Mouse (Mus musculus): Measurements from ENCODE around the gene Fyttd1. TPM values are rescaled to one million over a fixed set of nuclear protein-coding genes. Genes with fewer than 3 reads are reported as not detected.

The Fyttd1 gene
- polyA plus RNA-seq, 1 experiment from 2014 or later = 52.7 TPM

DNA sequence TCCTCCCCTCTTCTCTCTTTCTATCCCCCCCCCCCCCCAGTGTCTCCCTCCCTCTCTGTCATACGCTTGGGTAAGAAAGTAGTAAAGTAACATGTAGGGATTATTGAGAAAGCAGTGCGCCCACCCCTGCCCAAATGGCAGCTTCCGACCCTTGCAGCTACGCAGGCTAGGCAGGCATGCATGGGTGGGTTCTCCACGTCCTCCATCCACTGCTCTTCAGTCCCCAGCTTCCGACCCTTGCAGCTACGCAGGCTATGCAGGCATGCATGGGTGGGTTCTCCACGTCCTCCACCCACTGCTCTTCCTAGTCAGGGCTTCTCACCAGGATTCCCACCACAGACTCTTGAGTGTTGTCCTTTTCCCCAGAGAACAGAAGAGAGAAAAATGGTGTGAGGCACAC, 70.7 kb downstream of the Fyttd1 start:
- no peaks in the 10 kb centered on the region for H3K4me1 ChIP-seq (replicated peaks; ENCODE audit: control insufficient read depth, insufficient read depth, low read length)
- no peak overlapping the region for H3K4me2 ChIP-seq (replicated peaks; ENCODE audit: low read depth)
- no peak for ATAC-seq
- no peak for TF ChIP-seq CTCF (IDR thresholded peaks at IDR 0.05; ENCODE audit: low read depth)
- no peak overlapping the region for H3K4me3 ChIP-seq (ENCODE audit: low read depth, low read length)
- peaks cover 4% of the 10 kb centered on the region; the same call in 1 of the 2 replicates for H3K36me3 ChIP-seq (ENCODE audit: control insufficient read depth, insufficient read depth)
- no peaks in the 10 kb centered on the region for H3K9me3 ChIP-seq (ENCODE audit: control insufficient read depth)
- no peaks in the 10 kb centered on the region for H3K27me3 ChIP-seq (replicated peaks; ENCODE audit: control insufficient read depth, insufficient read depth, low read length)
- H3K9ac ChIP-seq (ENCODE audit: low read depth, low read length) = no peak overlapping the region
- H3K27ac ChIP-seq (ENCODE audit: low read depth, low read length) = no peak overlapping the region
- 88% methylated on average over 8 of the region's 8 CpGs for WGBS

GRCm38 (mm10) chr16:32948656-32949055, 71.4 kb downstream of the Fyttd1 start:
- WGBS = 91% methylated on average over 5 of the region's 5 CpGs
- no peaks in the 10 kb centered on the region for H3K9me3 ChIP-seq (ENCODE audit: control insufficient read depth)
- no peak overlapping the region for H3K4me3 ChIP-seq (ENCODE audit: low read depth, low read length)
- ATAC-seq = no peak
- TF ChIP-seq CTCF (IDR thresholded peaks at IDR 0.05; ENCODE audit: low read depth) = no peak
- no peaks in the 10 kb centered on the region for H3K4me1 ChIP-seq (replicated peaks; ENCODE audit: control insufficient read depth, insufficient read depth, low read length)
- H3K27me3 ChIP-seq (replicated peaks; ENCODE audit: control insufficient read depth, insufficient read depth, low read length) = no peaks in the 10 kb centered on the region
- H3K36me3 ChIP-seq (ENCODE audit: control insufficient read depth, insufficient read depth) = peaks cover 4% of the 10 kb centered on the region; the same call in 1 of the 2 replicates
- no peak overlapping the region for H3K27ac ChIP-seq (ENCODE audit: low read depth, low read length)
- H3K4me2 ChIP-seq (replicated peaks; ENCODE audit: low read depth) = no peak overlapping the region
- no peak overlapping the region for H3K9ac ChIP-seq (ENCODE audit: low read depth, low read length)

DNA sequence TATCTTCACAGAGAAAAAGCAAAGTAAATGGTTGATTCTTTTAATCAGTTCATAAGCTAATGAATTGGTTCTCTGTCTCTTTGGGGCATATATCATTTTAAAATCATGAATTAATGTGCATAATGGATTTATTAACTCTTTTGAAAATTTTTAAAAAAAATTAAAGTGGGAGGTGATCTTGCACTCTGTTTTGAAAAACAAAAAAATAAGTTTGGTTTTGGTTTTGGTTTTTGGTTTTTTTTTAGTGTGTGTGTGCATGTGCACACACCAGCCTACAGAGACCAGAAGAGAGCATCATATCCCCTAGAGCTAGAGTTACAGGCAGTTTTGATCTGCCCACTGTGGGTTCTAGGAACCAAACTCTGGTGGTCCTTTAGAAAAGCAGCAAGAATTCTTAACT, 72.0 kb downstream of the Fyttd1 start:
- no peak for ATAC-seq
- no peak overlapping the region for H3K9ac ChIP-seq (ENCODE audit: low read depth, low read length)
- H3K4me2 ChIP-seq (replicated peaks; ENCODE audit: low read depth) = no peak overlapping the region
- no peaks in the 10 kb centered on the region for H3K9me3 ChIP-seq (ENCODE audit: control insufficient read depth)
- TF ChIP-seq CTCF (IDR thresholded peaks at IDR 0.05; ENCODE audit: low read depth) = no peak
- H3K4me1 ChIP-seq (replicated peaks; ENCODE audit: control insufficient read depth, insufficient read depth, low read length) = no peaks in the 10 kb centered on the region
- peaks cover 10% of the 10 kb centered on the region; the same call in 1 of the 2 replicates for H3K36me3 ChIP-seq (ENCODE audit: control insufficient read depth, insufficient read depth)
- H3K27ac ChIP-seq (ENCODE audit: low read depth, low read length) = no peak overlapping the region
- H3K4me3 ChIP-seq (ENCODE audit: low read depth, low read length) = no peak overlapping the region
- no peaks in the 10 kb centered on the region for H3K27me3 ChIP-seq (replicated peaks; ENCODE audit: control insufficient read depth, insufficient read depth, low read length)

- H3K27ac ChIP-seq (ENCODE audit: low read depth, low read length) = no peak overlapping the region
- no peaks in the 10 kb centered on the region for H3K27me3 ChIP-seq (replicated peaks; ENCODE audit: control insufficient read depth, insufficient read depth, low read length)
- no peak overlapping the region for H3K4me2 ChIP-seq (replicated peaks; ENCODE audit: low read depth)
- ATAC-seq = no peak
- no peak overlapping the region for H3K4me3 ChIP-seq (ENCODE audit: low read depth, low read length)
- H3K9me3 ChIP-seq (ENCODE audit: control insufficient read depth) = no peaks in the 10 kb centered on the region
- 97% methylated on average over 2 of the region's 2 CpGs for WGBS
- no peak overlapping the region for H3K9ac ChIP-seq (ENCODE audit: low read depth, low read length)
- peaks cover 22% of the 10 kb centered on the region; the same call in 1 of the 2 replicates for H3K36me3 ChIP-seq (ENCODE audit: control insufficient read depth, insufficient read depth)
- no peaks in the 10 kb centered on the region for H3K4me1 ChIP-seq (replicated peaks; ENCODE audit: control insufficient read depth, insufficient read depth, low read length)
- peak; percentile 54 for TF ChIP-seq CTCF (IDR thresholded peaks at IDR 0.05; ENCODE audit: low read depth)
Observed at GRCm38 (mm10) chr16:32951074-32951473, 73.8 kb downstream of the Fyttd1 start.

- whole genome bisulfite sequencing = 62% methylated on average over 5 of the region's 5 CpGs
- Histone ChIP-seq H3K9me3 (ENCODE audit: control insufficient read depth) (no peaks in the 10 kb centered on the region), H3K36me3 (ENCODE audit: control insufficient read depth, insufficient read depth) (peaks cover 34% of the 10 kb centered on the region; the same call in 1 of the 2 replicates), H3K4me2 (replicated peaks; ENCODE audit: low read depth) (no peak overlapping the region), H3K27ac (ENCODE audit: low read depth, low read length) (no peak overlapping the region), H3K4me1 (replicated peaks; ENCODE audit: control insufficient read depth, insufficient read depth, low read length) (no peaks in the 10 kb centered on the region), H3K9ac (ENCODE audit: low read depth, low read length) (no peak overlapping the region), H3K4me3 (ENCODE audit: low read depth, low read length) (no peak overlapping the region), H3K27me3 (replicated peaks; ENCODE audit: control insufficient read depth, insufficient read depth, low read length) (no peaks in the 10 kb centered on the region)
- ATAC-seq = no peak
- no peak for TF ChIP-seq CTCF (IDR thresholded peaks at IDR 0.05; ENCODE audit: low read depth)
Observed at GRCm38 (mm10) chr16:32953806-32954205, 76.5 kb downstream of the Fyttd1 start.

DNA sequence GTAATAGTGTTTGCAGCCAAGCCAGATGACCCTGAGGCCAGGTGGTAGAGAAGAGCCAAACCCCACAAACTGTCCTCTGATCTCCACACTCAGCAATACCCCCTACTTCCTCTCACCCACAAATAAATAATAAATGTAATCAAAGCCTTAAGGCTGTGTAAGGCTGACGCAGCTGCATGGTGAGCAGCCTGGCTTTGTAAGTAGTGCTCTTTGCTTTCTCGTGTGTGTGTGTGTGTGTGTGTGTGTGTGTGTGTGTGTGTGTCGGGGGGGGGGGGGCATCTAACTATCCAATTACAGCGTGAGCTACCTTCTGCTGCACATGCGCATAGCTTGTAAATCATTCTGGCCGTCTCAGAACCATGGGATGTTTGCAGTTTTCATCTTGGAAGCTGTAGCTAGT, 77.0 kb downstream of the Fyttd1 start:
- 67% methylated on average over 6 of the region's 6 CpGs for WGBS
- no peak for ATAC-seq

DNA sequence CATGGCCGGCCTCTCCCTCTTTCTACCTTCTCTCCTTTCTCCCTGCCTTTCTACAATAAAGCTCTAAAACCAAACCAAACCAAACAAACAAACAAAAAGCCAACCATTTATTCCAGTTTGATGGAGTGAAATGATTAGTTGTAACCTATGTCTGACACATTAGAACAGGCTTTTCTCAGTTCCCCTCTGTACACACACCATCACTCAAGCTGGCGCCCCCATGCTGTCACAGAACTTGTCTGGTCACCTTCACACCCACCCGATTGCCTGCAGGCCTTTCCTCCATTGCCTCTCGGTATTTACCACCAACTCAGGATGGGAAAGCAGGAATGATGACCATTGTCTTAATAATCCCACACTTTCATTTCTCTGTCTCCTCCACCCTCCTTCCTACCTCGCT, 79.6 kb downstream of the Fyttd1 start:
- Histone ChIP-seq H3K9ac (ENCODE audit: low read depth, low read length) (no peak overlapping the region), H3K27ac (ENCODE audit: low read depth, low read length) (no peak overlapping the region), H3K4me3 (ENCODE audit: low read depth, low read length) (no peak overlapping the region), H3K4me2 (replicated peaks; ENCODE audit: low read depth) (no peak overlapping the region), H3K9me3 (ENCODE audit: control insufficient read depth) (no peaks in the 10 kb centered on the region), H3K4me1 (replicated peaks; ENCODE audit: control insufficient read depth, insufficient read depth, low read length) (no peaks in the 10 kb centered on the region), H3K36me3 (ENCODE audit: control insufficient read depth, insufficient read depth) (peaks cover 48% of the 10 kb centered on the region), H3K27me3 (replicated peaks; ENCODE audit: control insufficient read depth, insufficient read depth, low read length) (no peaks in the 10 kb centered on the region)
- 64% methylated on average over 5 of the region's 5 CpGs for WGBS
- peak; percentile 12; the same call in 1 of the 2 replicates for TF ChIP-seq CTCF (IDR thresholded peaks at IDR 0.05; ENCODE audit: low read depth)
- ATAC-seq = no peak

More for the DNA sequence above, 77.0 kb downstream of the Fyttd1 start:
- Histone ChIP-seq H3K9me3 (ENCODE audit: control insufficient read depth) (no peaks in the 10 kb centered on the region), H3K4me1 (replicated peaks; ENCODE audit: control insufficient read depth, insufficient read depth, low read length) (no peaks in the 10 kb centered on the region), H3K9ac (ENCODE audit: low read depth, low read length) (no peak overlapping the region), H3K4me3 (ENCODE audit: low read depth, low read length) (no peak overlapping the region), H3K27me3 (replicated peaks; ENCODE audit: control insufficient read depth, insufficient read depth, low read length) (no peaks in the 10 kb centered on the region), H3K4me2 (replicated peaks; ENCODE audit: low read depth) (no peak overlapping the region), H3K36me3 (ENCODE audit: control insufficient read depth, insufficient read depth) (peaks cover 36% of the 10 kb centered on the region; the same call in 1 of the 2 replicates), H3K27ac (ENCODE audit: low read depth, low read length) (no peak overlapping the region)
- TF ChIP-seq CTCF (IDR thresholded peaks at IDR 0.05; ENCODE audit: low read depth) = no peak

Other genes starting within 250 kb of the Fyttd1 start
- gene Tnk2, start 233.6 kb upstream of the Fyttd1 start, polyA plus RNA-seq (2015; fragmentation: Nextera tagmentation; extraction: Ambion mirVana) = 8.0 and 9.6 TPM in 2 replicates
- gene Muc4, start 141.6 kb upstream of the Fyttd1 start, polyA plus RNA-seq (2015; fragmentation: Nextera tagmentation; extraction: Ambion mirVana) = 0.95 and 1.0 TPM in 2 replicates
- not detected in 2 replicates for gene Muc20, start 80.1 kb upstream of the Fyttd1 start, polyA plus RNA-seq (2015; fragmentation: Nextera tagmentation; extraction: Ambion mirVana)
- gene Smbd1, start 67.0 kb upstream of the Fyttd1 start, polyA plus RNA-seq (2015; fragmentation: Nextera tagmentation; extraction: Ambion mirVana) = 2.3 and 3.2 TPM in 2 replicates
- gene Rubcn, start 266 bp downstream of the Fyttd1 start, polyA plus RNA-seq (2015; fragmentation: Nextera tagmentation; extraction: Ambion mirVana) = 8.3 and 8.6 TPM in 2 replicates
- gene Lrch3, start 36.6 kb downstream of the Fyttd1 start, polyA plus RNA-seq (2015; fragmentation: Nextera tagmentation; extraction: Ambion mirVana) = 7.8 and 8.4 TPM in 2 replicates
- 2.1 and 2.4 TPM in 2 replicates for gene Iqcg, start 178.7 kb downstream of the Fyttd1 start, polyA plus RNA-seq (2015; fragmentation: Nextera tagmentation; extraction: Ambion mirVana)
- gene Rpl35a, start 179.0 kb downstream of the Fyttd1 start, polyA plus RNA-seq (2015; fragmentation: Nextera tagmentation; extraction: Ambion mirVana) = 613 and 645 TPM in 2 replicates
- gene Lmln, start 185.0 kb downstream of the Fyttd1 start, polyA plus RNA-seq (2015; fragmentation: Nextera tagmentation; extraction: Ambion mirVana) = 0.72 and 0.99 TPM in 2 replicates

Data from intestine, postnatal 0 days (tissue).